Mouse (Mus musculus): ENCODE data around the gene Skp2. TPM values are rescaled to one million over a fixed set of nuclear protein-coding genes. Genes with fewer than 3 reads are reported as not detected.
A peak's percentile ranks its signal among the peaks of the same experiment; 100 is the strongest.

The Skp2 gene
- total RNA-seq, 2 experiments from 2014 or later: 4.0 to 4.7 TPM

DNA sequence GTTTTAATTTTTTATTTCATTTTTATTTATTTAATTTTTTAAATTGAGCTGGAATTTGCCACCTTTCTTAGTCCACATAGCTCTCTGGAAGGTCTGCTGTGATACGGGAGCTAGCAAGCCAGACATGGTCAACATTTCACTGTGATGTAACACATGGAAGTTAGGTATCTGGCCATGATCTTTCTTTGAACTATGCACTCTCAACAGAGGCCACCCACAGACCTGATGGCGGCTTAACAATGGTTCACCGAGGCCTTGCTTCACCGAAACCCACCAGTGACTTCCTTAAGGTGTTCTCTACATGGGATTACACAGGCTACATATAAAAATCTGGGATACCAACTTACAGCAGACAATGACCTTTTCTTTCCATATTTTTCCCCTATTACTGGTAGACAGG lies 41.1 kb downstream of the Skp2 start:
- no peak for DNase-seq (ENCODE audit: low spot score in 2 of 2)

DNA sequence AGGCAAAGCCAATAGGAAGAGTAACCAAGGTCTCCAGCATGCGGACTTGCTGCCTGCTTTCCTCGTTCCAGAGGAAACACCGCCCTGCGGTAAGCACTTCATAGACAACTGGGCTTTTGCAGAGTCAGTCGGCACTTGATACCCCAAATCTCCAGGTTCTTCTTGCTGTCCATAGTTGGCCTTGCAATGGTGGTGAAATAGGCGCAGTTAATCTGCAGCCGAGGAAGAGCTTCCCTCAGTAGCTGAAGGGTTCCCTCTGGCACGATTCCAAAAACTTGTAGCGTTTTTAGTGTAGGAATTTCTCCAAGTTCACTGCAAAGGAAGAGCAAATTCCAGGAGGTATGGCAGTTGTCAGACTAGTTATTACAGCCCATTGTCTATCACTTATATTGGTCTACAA lies 41.7 kb downstream of the Skp2 start:
- no peak for DNase-seq (ENCODE audit: low spot score in 2 of 2)

DNA sequence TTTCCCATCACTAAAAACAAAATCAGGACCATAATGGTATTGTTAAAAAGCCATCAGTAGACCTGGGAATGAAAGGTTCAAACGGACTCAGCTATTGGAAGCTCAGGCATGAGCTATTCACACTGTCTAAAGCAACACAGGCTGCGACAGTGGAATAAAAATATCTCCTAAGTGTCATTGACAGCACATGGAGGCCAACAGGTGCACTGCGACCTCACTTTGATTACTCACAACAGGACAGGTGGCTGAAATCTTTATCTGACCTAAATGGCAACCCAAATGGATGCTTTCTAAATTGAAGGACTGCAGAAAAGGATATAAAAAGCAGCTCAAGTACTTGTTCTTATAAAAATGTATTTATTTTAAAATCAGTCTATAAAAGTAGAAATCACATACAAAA lies 43.6 kb downstream of the Skp2 start:
- no peak for DNase-seq (ENCODE audit: low spot score in 2 of 2)

DNA sequence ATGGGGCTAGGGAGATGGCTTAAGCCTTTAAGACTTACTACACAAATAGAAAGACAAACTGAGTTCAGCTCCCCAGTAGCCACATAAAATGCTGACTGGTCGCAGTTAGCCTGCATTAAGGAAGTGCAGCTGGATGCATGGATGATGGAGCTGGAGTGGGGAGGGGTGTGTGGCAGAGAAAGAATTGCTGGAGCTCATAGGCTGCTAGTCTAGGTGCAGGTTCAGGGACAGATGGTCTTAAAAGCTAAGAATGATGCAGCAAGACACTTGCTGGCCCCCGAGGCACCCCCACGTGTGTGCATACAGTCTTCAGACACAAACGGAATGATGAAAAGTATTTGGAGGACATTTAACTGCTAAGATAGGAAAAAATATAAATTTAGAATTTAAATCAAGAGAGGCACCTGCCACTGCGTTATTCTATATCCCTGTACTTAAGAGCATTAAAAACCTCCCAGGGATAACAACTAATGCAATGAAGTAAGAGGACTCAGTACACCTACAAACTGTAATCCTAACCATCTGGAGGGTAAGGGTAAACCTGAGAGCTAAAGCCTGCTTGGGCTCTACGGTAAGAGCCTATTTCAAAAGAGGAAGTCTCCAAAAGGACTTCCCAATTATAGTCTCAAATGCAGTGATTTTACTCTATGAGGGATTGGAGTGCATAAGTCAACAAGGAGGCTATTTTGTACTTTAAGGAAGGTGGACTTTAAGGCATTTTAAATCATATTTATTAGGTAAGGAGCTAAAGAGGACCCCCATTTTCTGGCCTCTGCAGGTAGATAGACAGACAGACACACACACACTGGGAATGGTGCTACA lies 44.5 kb downstream of the Skp2 start:
- DNase-seq (ENCODE audit: low spot score in 2 of 2): no peak

DNA sequence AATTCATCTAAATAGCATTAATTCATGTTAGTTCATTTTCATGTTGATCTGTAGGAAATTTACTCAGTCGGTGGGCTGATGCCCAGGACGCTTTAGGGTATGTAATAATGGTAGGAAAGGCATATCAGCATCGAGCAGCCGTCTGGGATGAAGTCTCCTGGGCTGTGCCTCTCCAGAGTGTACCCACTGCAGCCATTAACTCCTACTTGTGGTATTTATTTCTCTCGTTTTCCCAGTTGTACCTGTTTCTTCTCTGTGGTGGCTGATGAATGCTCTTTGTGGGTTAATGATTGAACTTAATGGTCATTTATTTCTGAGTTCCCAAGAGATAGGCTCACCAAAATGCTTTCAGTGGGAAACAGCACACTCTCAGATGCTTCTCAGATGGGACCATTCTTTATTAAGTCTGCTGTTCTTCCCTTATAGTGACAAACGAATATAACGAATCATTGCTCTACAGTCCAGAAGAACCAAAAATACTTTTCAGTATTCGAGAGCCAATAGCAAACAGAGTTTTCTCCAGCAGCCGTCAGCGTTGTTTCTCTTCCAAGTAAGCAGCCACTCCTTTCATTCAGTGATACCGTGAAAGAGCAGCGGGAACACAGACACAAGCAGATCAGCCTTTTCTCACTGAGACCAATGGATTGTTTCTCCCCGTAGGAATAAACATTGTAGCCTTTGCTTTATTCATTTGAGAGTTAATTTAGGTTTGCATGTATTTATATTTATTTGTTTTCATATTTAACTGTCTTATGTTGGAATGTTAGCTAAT lies 48.7 kb downstream of the Skp2 start:
- no peak for DNase-seq (ENCODE audit: low spot score in 2 of 2)

DNA sequence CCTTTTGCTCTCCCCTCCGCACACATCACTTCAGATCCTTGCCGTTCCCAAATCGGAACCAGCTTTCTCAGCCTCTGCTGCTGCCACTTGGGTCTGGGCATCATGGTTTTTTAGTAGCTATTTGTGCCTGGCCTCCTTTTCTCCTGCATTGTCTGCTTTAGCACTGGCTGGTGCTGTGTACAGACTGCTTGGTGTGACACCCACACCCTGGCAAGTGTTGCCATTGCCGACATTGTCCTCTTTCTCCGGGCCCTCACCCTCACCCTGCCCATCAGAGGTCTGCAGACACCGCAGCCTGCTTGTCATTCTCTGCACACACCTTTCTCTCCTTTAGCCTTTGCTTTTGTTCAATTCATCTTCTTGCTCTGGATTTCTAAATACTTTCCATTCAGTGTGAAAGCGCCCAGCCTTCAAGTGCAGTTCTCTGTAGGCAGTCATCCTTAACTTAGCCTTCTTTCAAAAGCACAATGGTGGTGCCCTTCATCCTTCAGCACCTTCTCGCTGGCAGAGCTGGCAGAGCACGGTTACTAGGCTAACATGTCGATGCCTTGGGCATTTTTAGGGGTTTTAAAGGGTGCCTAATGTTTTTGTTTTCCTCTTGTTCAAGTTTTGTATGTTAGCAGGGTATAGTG lies 54.7 kb downstream of the Skp2 start:
- DNase-seq (ENCODE audit: low spot score in 2 of 2): no peak

DNA sequence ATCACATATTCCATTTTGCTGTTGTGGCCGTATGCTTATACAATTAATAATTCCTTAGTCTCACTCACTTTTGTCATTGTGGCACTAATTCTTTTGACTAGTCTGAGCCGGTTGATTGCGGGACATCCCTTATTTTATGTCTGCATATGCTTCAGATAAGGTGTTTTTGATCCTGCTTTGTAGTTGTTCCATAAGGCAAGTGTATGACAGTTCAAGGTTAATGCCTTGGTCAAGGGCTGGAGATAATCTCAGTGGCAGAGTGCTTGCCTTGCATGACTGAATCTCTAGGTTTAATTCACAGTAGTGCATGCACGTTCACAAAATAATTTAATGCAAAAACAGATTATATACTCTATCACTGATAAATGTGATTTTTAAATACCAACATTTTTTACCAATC lies 58.4 kb downstream of the Skp2 start:
- DNase-seq (ENCODE audit: low spot score in 2 of 2): no peak

DNA sequence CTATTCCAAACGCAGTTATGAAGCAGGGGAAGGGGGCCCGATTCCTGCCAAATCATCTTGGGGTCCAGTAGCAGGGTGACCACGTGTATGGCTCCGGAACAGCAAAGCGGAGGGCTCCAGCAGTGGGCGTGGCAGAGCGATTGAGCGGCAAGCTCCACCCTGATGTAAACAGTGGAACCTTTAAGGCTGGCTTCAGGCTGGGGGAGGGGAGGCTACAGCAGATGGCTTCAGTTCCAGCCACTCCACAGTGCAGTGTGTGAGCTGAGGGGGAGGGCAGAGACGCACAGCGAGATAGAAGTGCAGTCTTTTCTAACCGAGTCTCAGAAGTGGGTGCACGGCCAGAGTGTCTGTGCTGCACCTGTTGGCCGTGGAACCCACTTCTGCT lies 60.9 kb downstream of the Skp2 start:
- peak; percentile 28 to 71 for DNase-seq (ENCODE audit: low spot score in 2 of 2)

DNA sequence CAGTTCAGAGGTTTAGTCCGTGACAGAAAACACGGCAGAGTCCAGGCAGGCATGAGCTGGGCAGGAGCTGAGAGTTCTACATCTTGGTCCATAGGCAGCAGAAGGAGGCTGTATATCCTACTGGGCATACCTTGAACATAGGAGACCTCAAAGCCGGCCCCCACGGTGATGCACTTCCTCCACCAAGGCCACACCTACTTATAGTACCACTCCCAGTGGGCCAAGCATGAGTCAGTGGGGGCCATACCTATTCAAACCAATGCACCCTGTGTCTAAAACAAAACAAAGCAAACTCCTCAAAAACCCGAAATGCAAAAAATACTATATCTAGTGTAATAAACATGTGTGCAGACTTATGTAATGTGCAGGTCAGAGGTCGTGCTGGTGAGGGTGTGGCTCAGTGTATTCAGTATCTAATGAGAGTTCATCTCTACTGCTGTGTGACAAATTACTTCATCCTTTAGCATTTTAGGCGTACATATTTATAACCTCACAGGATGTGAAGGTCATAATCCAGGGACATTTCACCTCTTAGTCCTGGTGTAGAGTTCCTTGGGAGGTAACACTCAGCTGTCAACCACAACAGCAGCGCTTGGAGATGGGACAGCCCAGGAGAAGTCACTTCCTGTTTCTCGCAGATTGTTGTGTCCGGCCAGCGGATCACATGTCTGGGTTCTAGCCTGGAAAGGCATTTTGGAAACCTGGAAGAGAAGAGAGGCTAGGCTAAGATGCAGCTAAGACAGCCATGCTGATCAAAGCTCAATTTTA lies 61.4 kb downstream of the Skp2 start:
- DNase-seq (ENCODE audit: low spot score in 2 of 2): no peak

DNA sequence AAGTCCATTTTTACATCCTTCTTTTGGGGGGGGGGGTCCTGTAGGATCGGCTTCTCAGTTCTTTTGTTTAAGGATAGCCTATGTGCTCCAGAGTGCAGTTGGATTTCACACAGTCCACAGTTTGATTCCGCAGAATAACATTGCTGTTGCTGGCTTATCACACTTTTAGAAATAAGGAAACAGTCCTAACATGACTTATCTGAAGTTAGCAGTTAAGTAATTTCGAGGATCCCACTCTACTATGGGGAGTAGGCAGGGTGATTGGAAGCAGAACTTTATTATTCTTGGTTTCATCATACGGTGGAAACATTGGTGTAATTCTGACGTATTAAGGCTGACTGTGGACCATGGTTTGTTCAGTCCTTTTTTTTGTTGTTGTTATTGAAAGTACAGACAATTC lies 64.6 kb downstream of the Skp2 start:
- DNase-seq (ENCODE audit: low spot score in 2 of 2): no peak

DNA sequence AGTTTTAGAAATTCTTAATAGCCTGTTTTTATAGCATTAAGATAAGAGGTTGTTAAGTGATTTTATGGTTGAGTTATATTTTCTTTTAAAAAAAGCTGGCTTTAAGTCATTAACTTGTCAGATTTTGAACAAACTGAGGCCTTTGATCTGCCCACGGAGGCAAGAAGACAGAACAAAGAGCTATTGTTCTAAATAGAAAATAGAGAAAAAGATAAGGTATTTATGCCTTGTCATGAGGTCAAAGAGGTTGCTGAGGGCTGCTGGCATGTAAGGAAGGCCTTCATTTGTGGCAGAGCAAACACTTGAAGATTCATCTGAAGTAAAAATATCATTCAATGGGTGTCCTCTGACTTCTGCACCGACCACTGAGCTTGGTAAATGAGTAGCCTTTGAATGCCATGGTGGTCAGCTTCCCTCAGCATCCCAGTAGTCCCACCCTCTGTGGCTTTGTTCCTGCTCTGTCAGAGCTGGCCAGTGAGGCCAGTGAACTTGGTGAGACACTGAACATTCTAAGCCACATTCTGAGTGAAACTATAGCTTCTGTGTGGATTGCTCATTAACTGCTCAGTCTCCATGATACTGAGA lies 66.0 kb downstream of the Skp2 start:
- DNase-seq (ENCODE audit: low spot score in 2 of 2): no peak

DNA sequence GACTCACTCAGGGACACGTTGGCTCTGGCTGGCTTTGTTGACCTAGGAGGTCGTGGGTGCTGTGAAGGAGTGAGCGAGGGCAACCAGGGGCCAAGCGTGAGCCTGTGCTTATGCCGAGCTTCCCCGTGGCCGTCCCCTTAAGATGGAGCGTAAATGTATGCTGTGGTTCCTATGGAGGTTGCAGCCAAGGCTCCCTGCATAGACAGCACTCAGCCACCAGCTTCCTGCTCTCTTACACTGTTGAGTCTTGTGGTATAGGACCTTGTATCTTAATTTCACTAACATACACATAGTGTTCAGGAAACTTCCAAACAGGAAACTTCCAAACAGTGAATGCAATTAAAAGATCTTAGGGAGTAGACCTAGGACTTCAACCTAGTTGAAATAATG lies 66.5 kb downstream of the Skp2 start:
- no peak for DNase-seq (ENCODE audit: low spot score in 2 of 2)

DNA sequence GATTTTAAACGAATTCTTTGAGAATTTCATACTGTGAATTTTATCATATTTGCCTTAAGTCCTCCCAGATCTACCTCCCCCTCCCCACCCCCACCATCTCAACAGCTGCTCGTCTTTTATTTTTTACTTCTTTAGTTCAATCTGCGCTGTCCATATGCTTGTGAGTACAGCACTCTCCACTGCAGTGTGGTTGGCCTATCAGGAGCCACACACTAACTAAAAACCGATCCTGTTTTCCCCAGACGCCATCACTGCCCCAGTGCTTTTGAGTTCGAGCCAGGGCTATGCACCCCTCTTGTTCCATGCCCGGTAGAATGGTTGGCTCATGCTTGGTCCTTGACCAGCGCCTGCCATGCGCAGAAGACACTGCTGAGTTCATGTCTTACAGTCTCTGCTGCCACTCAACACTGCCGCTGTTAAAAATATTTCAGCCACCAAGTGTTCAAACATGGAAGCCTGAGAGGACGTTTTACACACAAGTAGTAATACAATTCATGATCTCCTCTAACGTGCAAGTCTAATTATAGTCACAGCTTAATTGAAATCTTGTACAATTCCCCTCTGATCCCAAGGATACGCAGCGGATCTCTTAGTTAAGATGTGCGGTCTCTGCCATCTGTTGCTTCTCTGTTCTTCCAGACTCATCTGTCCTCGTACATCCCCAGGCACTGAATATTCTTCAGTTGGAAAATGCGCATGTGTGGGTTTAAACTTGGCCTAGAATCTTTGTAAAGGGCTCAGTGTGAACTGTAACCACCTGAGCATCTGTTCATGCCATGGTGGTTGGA lies 67.1 kb downstream of the Skp2 start:
- DNase-seq (ENCODE audit: low spot score in 2 of 2): peak in 1 of 2 experiments; percentile 36

DNA sequence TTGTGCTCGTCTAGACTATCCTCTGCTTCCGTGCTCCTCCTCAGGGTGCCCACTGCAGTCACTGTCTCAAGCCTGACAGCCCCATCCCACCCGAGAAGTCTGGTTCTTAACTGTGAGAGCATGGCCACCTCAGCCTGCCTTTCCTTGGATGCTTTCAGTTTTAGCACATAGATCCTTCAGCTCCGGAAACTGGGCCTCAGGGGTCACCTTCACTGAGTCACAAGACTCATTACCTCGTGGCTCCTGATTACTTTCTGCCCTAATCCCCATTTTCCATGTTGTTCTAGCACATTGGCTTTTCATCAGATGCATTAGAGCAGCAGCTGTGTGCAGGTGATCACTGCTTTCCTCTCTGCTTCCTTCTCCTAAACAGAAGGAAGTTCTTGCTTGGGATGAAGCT lies 67.8 kb downstream of the Skp2 start:
- DNase-seq (ENCODE audit: low spot score in 2 of 2): no peak

DNA sequence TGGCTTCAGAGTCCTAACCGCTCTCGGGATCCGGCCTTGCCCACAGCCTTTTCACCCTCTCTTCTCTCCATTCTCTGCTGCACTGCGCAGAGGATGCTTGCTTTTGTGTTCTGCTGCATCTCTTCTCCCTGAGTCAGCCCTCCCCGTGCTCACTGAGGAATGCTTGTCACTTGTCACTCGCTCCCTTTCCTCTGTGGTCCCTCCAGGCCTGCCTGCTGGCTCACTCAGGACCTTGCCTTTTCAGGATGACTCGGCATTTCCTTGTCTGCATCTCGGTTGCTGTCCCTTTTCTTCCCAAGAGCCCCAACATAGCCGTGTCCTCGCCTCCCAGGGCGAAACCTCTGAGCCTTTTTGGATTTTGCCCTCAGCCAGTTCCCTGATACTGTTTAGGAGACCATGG lies 68.4 kb downstream of the Skp2 start:
- DNase-seq (ENCODE audit: low spot score in 2 of 2): no peak

DNA sequence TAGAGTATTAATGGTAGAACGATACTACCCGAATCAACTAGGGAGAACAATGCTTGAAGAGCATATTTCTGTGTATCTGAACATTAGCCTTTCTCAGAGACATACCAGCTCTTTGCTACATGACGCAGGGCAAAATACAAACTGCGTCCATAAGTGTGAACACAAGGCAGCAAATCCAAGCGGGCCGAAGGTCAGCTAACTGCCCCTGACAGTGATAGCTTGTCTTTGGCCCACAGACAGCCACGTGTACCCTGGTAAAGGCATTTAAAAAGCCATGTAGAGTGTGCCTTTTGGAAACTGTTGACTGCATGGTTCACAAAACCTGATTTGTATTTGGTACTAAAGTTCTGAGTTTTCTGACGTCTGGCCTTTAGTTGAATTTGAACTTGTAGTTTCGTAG lies 72.5 kb downstream of the Skp2 start:
- DNase-seq (ENCODE audit: low spot score in 2 of 2): no peak

DNA sequence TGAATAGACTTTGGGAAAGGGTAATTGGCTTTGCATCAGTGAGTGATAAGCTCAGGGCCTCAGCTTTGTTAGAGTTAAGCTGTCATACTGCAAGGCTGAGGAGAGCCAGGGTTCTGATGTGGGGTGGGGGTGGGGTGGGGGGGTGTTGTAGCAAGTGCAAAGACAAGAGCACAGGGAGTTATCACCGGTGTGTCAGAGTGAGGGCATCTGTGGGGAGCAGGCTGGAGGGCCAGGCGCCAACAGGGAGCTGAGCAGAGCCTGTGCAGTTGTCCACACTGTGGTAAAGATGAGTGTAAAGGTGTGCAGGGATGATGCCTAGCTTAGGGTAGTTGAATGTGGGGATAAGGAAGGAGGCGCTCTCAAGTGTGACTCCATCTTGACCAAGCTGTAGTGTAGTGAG lies 73.9 kb downstream of the Skp2 start:
- no peak for DNase-seq (ENCODE audit: low spot score in 2 of 2)

DNA sequence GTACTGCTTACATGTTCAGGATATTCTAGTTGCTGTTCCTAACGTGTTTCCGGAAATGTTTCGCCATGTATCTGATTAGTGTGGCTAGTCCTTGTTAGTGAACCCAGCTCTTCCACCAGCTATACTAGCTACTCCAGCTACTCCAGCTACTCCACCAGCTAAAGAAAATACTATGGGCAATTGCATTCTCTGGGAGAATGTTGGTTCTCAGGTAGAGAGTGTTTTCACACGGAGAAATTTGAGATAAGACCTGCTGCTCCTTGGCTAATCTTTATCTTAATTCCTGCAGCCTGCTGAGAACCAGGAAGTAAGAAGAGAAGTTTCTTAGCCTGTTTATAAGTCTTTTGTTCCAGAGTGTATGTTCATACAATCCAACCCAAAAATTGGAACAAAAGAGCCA lies 75.0 kb downstream of the Skp2 start:
- no peak for DNase-seq (ENCODE audit: low spot score in 2 of 2)

DNA sequence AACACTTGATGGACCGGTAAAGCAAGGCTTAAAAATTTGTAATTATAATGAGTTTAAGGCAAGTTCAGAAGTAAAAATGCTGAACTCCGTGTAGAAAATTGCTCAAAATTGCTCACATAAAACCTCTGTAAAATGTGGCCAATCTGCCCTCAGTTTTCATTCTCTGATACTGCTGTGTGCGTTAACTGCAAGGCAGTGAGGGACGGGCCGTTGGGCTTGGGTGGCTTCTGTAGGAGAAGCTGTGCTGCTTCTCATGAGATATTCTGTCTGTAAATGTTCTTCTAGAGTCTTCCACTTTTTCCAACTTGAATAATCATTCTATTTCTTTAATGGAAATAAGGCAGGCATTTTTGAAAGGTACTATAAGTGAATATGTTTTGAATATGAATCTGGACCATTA lies 75.6 kb downstream of the Skp2 start:
- DNase-seq (ENCODE audit: low spot score in 2 of 2): no peak

All from layer of hippocampus, adult 18-20 months (tissue).